Mouse (Mus musculus) retina, postnatal 7 days (tissue): ENCODE measurements around the gene Fam186b.

Experiments used
- DNase-seq: peaks from one replicate; pipeline ENCODE4 v3.0.0-alpha.2; 2012; ENCODE audit warnings: low read depth, low spot score

Fam186b gene

GRCm38 (mm10) chr15:99295484-99295981 lies at the start of gene Fam186b:
Gene Fam186b (minus strand): TSS chr15:99295888.
- DNase-seq, result no peak

DNA sequence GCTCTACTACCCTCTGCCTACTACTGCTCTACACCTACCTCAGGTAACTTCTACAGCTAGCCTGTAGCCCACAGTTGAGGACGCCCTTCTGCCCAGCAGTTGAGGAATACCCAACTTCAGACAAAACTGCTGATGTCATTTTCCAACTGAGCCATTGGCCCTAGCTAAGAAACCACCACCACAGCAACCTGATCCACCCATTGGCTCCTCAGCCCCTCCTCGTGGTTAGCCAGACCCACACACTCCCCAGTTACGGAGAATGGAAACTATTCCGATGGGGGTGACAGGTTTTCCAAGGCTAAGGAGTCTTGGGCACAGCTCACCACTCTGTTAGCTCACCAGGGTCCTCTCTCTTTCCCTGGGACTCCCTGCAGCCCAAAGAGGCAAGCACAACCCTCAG lies 49.3 kb upstream of the Fam186b start:
- no peak for DNase-seq

GRCm38 (mm10) chr15:99344148-99344870 lies 48.6 kb upstream of the Fam186b start:
- DNase-seq, result no peak

DNA sequence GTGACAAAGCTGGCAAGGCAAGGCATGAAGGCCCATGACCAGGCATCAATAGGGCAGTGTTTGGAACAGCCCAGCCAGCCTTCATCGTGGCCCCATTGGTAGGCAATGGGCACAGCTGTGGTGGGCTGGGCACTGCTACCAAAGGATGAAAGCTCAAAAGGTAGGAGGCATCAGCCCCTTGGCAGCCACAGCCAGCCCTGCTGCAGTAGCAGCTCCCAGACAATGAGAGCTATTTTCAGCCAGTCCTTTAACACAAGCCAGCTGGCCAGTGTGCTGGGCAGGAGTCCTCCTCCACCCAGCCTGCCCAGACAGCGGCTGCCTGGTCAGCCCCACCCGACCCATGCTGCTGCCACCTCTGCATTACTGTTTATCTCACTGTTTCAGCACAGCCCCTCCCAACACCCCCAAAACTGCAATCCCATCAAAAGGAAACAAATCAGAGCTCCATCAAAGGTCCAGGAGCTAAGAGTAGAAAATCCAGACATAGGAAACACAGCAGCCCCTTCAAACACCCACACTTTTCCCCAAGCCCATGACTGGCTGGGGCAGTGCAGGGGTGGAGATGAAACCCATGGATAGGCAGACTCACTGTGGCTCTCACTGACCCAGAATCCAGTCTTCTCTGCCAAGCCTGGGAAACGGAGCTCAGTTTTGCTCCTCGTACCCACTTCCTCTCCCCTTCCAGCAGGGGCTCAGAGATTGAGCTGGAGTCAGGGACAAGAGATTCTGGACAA lies 47.9 kb upstream of the Fam186b start:
- DNase-seq, result no peak

DNA sequence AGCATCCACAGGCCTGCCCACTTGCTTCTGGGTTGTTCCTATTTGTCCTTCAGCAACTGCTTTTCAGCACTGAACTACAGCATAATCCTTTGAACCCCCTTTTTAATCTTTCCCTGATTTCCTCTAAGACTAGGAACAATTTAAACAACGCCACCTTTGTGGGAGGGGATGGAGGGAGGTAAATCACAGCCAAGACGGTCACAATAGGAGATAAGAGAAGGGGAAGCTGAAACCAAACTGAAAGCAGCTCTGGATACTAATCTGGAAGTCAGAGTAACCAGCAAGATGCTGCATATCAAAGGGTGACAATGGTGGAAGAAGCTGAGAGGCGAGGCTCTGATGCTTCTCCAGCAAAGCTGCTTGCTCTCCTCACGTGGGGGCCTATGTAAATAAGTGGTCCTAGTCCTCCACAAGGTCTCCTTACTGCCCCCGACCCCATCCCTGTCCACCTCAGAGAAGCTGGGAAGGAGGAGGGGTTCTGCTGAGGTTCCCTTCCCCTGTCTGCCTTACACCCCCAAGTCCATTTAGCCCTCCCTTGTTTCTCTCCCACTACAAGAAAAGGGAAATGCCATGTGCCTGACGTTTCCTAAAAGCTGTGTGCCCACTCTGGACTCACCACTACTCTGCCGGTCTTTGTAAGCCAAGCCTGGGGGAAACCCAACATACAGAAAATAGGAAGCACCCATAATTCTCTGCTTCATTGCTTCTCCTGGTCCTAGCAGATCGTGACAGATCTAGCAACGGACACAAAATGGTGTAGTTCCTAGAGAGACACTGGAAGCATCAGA lies 46.7 kb upstream of the Fam186b start:
- no peak for DNase-seq

- DNase-seq, result no peak
Measured at GRCm38 (mm10) chr15:99341102-99341501, 45.4 kb upstream of the Fam186b start.

DNA sequence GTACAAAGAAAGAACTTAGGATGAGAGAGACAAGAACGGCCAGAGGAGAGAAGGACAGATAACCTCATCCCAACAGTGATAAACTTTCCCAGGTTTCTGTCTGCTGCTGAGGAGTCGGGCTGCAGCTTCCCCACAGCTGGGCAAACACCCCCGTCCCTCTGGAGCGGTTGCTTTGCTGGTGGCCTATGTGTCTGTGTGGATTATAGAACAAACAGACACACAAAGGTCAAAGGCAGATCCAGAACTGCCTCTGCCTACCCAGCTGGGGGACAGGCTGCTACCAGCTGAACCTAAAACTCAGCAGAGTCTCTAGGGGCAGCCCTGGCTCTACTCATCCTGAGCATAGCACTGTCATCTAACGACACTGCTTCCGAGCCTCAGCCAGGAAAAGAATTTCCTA lies 44.0 kb upstream of the Fam186b start:
- DNase-seq, result no peak

DNA sequence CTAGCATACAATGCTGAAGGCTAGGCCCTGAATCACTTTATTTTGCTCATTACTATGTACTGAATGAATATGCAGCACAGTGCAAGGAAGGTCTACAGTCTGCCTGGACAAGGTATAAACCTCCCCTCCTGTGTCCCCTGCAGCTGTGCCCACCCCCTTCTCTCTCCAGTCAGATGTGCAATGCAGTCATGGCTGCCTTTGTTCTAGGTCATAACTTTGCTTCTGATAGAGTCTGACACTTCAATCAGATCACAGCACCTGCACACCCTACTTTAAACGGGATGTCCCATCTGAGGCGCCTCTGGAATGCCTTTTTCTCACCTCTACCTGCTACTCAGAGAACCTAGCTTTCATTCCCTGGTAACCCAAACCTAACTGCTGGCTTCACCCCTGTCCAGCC lies 43.2 kb upstream of the Fam186b start:
- no peak for DNase-seq

DNA sequence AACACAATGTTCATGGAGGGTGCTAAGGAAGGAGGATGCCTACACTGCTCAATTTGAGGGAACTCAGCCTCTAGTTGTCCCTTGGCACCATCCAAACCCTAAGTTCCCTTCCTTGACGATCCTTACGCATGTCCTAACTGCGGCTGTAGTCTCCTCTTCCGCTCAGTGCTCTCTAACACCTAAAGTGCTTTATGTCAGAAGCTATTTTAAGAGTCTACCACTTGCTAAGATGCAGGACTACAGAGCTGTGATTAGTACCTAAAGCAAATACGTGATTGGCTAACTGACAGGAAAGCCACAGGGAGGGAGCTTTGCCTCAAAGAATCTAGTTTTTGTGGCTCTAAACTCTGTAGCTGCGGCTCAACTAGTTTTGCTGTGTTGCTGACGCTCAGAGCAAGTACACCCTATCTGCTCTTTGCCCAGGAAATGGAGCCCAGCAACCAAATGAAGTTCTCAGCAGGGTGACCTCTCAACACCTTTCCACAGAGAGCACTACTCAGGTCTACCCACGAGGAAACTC lies 40.2 kb upstream of the Fam186b start:
- DNase-seq, result no peak

- DNase-seq, result no peak
Measured at GRCm38 (mm10) chr15:99334500-99334899, 38.8 kb upstream of the Fam186b start.

DNA sequence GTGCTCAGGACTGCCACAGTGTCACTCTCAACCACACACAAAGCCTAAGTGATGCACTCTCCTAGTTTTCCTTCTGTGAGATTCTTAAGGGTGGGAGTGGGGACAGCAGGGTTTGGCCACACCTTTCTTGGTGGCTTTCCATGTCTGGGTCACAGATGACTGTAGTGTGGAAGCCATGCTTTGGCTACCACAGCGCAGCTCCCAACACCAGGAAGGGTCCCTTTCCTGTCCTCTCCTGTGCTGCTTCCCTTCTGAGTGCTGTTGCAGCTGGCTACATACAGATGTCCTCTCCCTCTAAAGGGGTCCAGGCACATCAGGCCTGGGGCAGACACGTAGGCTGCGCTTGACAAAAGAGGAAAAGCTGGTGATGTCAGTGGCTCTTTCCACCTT lies 38.0 kb upstream of the Fam186b start:
- no peak for DNase-seq

GRCm38 (mm10) chr15:99332921-99333675 lies 37.4 kb upstream of the Fam186b start:
- DNase-seq, result no peak

DNA sequence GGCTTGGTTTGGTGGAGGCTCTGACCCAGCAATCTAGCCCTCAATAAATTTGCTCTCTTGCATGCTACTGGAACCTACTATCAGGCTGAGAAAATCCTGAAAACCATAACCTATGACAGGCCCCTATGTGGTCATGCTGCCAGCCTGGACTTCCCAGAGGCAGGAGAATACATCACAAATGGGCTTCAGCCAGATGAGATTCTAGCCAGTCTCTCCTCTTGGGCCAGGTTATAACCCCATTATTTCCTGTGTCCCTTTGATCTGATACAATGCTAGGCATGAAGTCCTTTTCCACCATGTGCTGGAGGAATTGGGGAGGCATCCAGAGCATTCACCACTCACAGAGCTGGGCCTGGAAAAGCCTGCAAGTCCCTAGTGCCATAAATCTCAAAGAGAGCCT lies 36.4 kb upstream of the Fam186b start:
- no peak for DNase-seq

- DNase-seq, result no peak
Measured at GRCm38 (mm10) chr15:99331341-99331740, 35.7 kb upstream of the Fam186b start.

GRCm38 (mm10) chr15:99330324-99330723 lies 34.6 kb upstream of the Fam186b start:
- no peak for DNase-seq

GRCm38 (mm10) chr15:99328011-99328410 lies 32.3 kb upstream of the Fam186b start:
- no peak for DNase-seq

DNA sequence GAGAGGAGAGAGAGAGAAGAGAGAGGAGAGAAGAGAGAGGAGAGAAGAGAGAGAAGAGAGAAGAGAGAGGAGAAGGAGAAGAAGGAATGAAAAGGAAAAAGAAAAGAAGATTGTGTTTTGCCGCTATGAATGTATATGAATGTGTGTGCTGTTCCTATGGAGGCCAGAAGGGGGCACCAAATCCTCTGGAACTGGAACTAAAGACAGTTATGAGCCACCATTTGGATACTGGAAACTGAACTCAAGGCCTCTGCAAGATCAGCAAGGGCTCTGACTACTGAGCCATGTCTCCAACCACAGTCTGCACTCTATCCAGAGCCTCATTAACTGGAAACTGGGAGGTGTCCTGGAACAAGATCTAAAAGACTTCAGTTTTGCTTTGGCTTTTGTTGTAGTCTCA lies 31.3 kb upstream of the Fam186b start:
- no peak for DNase-seq

DNA sequence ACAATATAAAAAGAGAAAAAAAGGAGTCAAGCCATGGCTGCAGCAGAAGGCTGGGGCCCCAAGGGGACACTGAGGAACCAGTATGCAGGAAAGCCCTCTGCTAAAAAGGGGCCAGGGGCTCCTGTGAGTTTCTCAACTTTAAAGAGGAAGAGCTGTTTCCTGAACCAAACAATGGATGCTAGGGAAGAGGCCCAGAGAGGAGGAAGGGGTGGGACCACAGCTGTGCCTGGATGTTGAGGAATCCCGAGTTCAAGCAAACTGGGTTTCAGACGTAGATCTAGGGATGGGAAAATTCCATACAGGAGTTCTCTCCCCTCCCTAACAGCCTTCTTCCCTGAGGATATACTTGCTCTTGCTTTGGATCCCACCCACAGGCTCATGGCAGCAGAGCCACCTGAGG lies 30.7 kb upstream of the Fam186b start:
- DNase-seq, result no peak

DNA sequence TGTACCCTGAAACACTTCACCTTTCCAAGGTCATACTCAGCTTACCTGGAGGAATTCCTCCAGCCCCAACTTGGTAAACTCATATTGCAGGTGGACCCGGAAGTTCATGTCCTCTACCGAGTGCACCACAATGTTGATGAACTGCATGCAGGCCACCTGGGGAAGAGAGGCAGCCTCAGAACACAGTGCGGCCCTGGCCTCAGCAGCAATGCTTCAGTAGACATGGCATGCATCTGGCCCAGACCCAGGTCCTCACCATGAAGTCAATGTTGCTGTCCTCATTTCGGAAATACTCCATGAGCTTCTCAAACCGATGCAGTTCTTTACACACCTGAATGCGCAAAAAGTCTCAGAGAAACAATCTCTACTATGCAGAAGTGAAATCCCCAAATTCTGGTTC lies 29.9 kb upstream of the Fam186b start:
- DNase-seq, result no peak

DNA sequence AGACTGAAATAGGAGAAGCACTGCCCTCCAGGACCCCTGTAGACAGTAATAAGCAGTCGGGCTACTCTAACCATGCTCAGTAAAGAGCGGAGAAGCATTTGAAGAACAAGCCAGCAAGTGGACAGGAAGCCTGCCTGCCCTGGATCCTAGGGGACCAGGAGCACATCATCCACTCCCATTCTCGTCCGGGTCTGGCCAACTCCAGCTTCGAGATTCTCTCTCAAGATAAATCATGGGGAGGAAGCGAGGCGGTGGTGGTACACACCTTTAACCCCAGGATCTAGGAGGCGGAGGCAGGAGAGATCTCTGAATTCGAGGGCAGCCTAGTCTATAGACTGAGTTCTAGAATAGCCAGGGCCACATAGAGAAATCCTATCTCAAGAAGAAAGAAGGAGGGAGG lies 28.5 kb upstream of the Fam186b start:
- no peak for DNase-seq

GRCm38 (mm10) chr15:99320978-99321377 lies 25.3 kb upstream of the Fam186b start:
- no peak for DNase-seq
